Mouse (Mus musculus): ENCODE measurements around the gene Apol7b. TPM values are rescaled to one million over a fixed set of nuclear protein-coding genes. Genes with fewer than 3 reads are reported as not detected.
A peak's percentile ranks its signal among the peaks of the same experiment; 100 is the strongest.
"Not testable (repeated sequence)": the region's sequence is repeated elsewhere in the genome, so short reads cannot be mapped to it uniquely, and the experiment has no call there.

The Apol7b gene
- not detected for total RNA-seq (2021)

DNA sequence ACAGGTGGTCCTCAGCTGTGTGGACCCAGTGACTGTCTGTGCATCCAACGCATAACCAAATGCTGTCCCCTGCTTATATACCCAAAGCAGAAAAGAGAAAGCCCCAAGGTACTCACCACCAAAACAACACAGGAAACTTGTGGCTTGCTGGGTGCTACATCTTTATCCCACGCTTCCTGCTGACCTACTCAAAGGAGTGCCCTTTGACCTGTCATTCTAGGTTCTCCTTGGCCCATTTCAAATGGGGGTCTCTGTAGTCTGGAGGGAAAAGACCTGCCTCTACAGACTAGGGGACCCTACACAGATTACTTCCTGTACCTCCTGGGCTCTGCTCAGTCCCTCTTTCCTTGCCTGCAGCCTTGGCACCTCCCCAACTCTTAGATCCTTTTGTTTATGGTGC lies at the start of gene Apol7b:
Gene Apol7b (minus strand): TSS at position 101 of the 400 bp plus-strand sequence.
- DNase-seq (ENCODE audit: extremely low spot score in 1 of 2, low spot score in 1 of 2): not testable (repeated sequence)

GRCm38 (mm10) chr15:77494694-77495093 lies 47.4 kb upstream of the Apol7b start:
- DNase-seq (ENCODE audit: extremely low spot score in 1 of 2, low spot score in 1 of 2): not testable (repeated sequence)

GRCm38 (mm10) chr15:77493181-77493580 lies 45.9 kb upstream of the Apol7b start:
- not testable (repeated sequence) for DNase-seq (ENCODE audit: extremely low spot score in 1 of 2, low spot score in 1 of 2)

GRCm38 (mm10) chr15:77482140-77482794 lies 35.0 kb upstream of the Apol7b start:
- DNase-seq (ENCODE audit: extremely low spot score in 1 of 2, low spot score in 1 of 2): no peak

DNA sequence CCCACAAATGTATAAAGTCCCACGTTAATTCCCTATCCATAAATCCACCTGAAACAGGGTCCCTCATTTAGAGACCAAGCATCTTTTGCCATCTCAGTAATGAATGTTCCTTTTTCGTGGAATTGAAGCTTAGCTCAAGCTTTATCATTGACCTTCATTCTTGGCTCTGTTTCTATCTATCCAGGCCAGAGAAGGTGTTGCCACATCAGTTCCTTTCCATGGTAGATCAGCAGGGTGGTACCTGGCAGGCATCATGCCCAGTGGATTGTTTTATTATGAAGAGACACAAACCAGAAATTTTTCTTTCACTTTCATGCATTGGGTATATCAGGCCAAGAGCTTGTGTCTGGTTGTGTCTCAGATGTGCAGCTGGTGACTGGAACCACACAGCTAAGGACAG lies 29.4 kb upstream of the Apol7b start, which contains the start of gene Apol10a:
Gene Apol10a (plus strand): TSS at position 355 of the 400 bp plus-strand sequence.
- not testable (repeated sequence) for DNase-seq (ENCODE audit: extremely low spot score in 1 of 2, low spot score in 1 of 2)

- DNase-seq (ENCODE audit: extremely low spot score in 1 of 2, low spot score in 1 of 2): not testable (repeated sequence)
These were observed 27.6 kb upstream of the Apol7b start for GRCm38 (mm10) chr15:77474699-77475390.

DNA sequence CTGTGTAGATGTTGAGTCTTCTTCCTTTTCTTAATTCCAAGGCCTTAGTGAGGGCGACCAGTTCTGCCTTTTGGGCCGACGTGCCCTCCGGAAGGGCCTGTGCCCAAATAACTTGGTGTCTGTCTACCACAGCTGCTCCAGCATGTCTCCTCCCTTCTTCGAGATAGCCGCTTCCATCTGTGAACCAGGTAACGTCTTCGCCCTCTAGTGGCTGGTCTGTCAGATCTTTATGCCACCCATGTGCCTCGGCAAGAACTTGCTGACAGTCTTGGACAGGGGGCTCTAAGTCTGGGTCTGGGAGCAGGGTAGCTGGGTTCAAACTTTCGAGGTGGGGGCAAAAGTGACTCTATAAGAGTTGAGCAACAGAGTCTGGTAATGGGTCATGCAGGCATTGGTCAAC lies 2.6 kb upstream of the Apol7b start:
- not testable (repeated sequence) for DNase-seq (ENCODE audit: extremely low spot score in 1 of 2, low spot score in 1 of 2)

GRCm38 (mm10) chr15:77445668-77446067 lies 1.6 kb downstream of the Apol7b start:
- DNase-seq (ENCODE audit: extremely low spot score in 1 of 2, low spot score in 1 of 2): not testable (repeated sequence)

- peak in 1 of 2 experiments; percentile 3 for DNase-seq (ENCODE audit: extremely low spot score in 1 of 2, low spot score in 1 of 2)
These were observed 2.5 kb downstream of the Apol7b start for GRCm38 (mm10) chr15:77444746-77445145.

GRCm38 (mm10) chr15:77428690-77429448 lies 18.4 kb downstream of the Apol7b start:
- not testable (repeated sequence) for DNase-seq (ENCODE audit: extremely low spot score in 1 of 2, low spot score in 1 of 2)

DNA sequence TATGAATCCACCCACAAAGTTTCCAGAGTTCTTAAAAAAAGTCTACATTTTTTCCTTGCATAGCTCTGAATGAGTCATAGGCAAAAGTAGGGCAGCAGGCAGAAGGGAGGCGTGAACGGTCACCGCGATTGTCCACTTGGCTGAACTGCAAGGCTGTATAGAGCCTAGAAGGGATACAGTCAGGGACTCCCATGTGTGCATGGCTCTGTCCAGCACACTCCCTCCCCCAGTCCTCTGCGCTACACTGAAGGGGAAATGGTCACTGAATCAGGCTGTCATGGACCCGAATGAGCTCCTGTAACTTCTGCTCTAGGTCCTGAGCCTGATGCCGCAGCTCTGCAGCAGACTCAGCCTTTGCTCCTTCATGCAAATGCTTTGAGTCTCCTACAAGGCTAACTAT lies 24.4 kb downstream of the Apol7b start:
- not testable (repeated sequence) for DNase-seq (ENCODE audit: extremely low spot score in 1 of 2, low spot score in 1 of 2)

GRCm38 (mm10) chr15:77419657-77420056 lies 27.6 kb downstream of the Apol7b start:
- not testable (repeated sequence) for DNase-seq (ENCODE audit: extremely low spot score in 1 of 2, low spot score in 1 of 2)

DNA sequence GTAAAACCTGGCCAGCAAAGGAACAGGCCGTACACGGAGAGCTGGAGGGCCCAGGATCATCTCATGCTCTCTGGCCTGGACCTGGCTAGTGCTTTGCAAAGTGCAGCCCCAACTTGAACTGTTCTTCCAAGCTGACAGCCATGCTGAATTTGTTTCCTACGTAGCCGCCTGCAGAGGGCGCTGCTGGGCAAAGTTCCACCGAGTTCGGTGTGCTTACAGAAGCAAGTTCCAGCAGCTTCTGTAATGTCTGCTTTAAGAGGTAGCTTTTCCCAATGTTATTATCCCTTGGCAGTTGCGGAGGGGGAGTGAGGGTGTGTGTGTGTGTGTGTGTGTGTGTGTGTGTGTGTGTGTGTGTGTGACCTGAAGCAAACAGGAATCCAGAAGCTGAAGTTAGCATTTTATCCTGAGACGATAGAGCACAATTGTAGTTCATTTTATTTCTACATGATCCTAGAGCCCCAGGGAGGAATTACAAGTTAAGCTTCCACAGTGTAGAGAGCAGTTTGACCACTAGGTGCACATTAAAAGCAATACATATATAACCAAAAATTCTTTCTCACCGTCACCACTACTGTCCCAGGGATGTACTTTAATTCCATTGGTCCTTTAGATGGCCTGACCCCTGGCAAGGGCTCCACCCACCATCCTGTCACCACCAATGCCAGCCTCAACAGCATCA lies 30.5 kb downstream of the Apol7b start:
- DNase-seq (ENCODE audit: extremely low spot score in 1 of 2, low spot score in 1 of 2): not testable (repeated sequence)

DNA sequence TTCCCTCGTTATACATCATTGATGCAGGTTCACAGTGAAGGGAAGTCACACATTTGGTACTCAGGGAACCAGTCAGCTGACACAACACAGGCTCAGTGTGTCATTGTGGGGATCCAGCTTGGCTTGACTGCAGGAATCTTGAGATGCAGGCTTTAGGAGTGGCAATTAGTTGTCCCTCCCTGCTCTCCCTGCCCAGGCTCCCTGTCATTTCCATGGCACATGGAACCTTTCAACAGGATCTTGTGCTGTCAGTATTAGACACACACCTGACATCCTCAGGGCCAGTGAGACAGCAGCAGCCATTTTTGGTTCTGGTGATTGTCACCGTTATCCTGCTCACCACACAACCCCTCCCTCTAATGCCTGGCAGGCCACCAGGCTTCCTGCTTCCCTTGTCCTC lies 31.6 kb downstream of the Apol7b start:
- not testable (repeated sequence) for DNase-seq (ENCODE audit: extremely low spot score in 1 of 2, low spot score in 1 of 2)

DNA sequence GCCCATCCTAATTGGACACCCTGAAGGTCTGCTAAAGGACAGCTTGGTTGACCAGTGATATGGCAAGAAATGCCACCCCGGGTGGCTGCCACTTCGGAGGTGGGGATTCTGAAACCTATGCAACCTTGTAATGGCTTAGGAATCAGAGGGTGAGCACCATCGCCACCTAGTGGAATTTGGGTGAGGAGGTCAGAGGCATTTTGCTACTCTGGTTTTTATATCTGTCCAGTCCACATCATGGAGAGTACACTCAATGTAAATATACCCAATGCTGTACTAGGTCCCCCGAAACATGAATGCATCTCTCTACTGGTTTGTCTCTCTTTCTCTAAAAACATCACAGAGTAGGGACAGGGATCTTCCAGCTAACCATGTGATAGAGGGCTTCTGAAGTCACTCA lies 34.6 kb downstream of the Apol7b start:
- not testable (repeated sequence) for DNase-seq (ENCODE audit: extremely low spot score in 1 of 2, low spot score in 1 of 2)

DNA sequence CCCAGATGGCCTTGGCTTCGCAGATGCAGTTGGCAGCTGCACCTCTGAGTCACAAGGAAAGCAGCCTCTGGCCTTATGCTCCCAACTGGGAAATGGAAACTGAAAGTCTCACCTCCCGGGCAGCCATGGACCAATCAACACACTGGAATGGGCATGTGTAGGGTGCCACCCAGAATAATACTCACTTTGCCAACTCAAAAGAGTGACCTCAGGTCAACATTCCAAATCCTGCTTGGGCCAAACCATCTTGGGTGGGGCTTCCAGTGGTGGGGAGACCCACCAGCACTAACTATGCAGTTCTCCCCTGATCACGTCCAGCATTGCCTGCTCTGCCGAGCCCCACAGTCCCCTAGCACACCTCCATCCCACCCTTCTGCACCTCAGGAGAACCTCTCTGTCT lies 36.3 kb downstream of the Apol7b start, which contains the start of gene Apol9a:
Gene Apol9a (minus strand): TSS at position 101 of the 400 bp plus-strand sequence.
- not testable (repeated sequence) for DNase-seq (ENCODE audit: extremely low spot score in 1 of 2, low spot score in 1 of 2)

GRCm38 (mm10) chr15:77406370-77406769 lies 40.9 kb downstream of the Apol7b start:
- not testable (repeated sequence) for DNase-seq (ENCODE audit: extremely low spot score in 1 of 2, low spot score in 1 of 2)

GRCm38 (mm10) chr15:77399027-77399426 lies 48.3 kb downstream of the Apol7b start, which contains the start of gene Apol7a:
Gene Apol7a (minus strand): TSS chr15:77399110.
- peak in 1 of 2 experiments; percentile 17 for DNase-seq (ENCODE audit: extremely low spot score in 1 of 2, low spot score in 1 of 2)

- DNase-seq (ENCODE audit: extremely low spot score in 1 of 2, low spot score in 1 of 2): not testable (repeated sequence)
These were observed 49.7 kb downstream of the Apol7b start for GRCm38 (mm10) chr15:77397450-77398132.

All from layer of hippocampus, postnatal 25 days (tissue).